Mouse (Mus musculus): ENCODE measurements around the gene Kdm1b.

DNA sequence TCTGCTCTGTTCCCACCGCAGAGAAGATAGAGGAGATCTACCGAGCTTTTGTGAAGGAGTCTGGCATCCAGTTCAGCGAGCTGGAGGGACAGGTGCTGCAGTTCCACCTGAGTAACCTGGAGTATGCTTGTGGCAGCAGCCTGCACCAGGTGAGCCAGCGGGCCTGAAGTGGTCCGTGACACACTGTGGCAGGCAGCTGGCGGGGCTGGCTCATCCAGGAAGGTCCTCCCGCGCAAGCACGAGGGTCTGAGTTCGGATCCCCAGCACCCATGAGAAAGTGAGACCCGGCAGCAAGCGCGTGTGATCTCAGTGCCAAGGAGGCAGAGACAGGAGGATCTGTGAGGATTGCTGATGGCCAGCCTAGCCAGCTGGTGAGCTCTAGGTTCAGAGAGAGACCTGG is 28.6 kb downstream of the Kdm1b start:
- no peak for TF ChIP-seq GATA1 (IDR thresholded peaks at IDR 0.05; ENCODE audit: borderline replicate concordance, low read length)
- no peak for TF ChIP-seq FLI1 (IDR thresholded peaks at IDR 0.05; ENCODE audit: low read length)
